Mouse (Mus musculus) bone marrow, adult 2 months (tissue): ENCODE measurements around the gene Tpr.

Experiments used
- CTCF ChIP-seq: fragments of 200-500 bp; IDR thresholded peaks from 2 replicates; pipeline ENCODE4 v1.5.1; 2011; ENCODE audit warnings: low read length, control low read depth; ENCODE audit not compliant: control insufficient read depth, insufficient read depth
- POLR2A ChIP-seq: fragments of 200-500 bp; IDR thresholded peaks from 2 replicates; pipeline ENCODE4 v1.6.1; 2011; ENCODE audit warnings: low read depth, mild to moderate bottlenecking, control low read depth, low read length, borderline replicate concordance; ENCODE audit not compliant: control insufficient read depth

- TF ChIP-seq CTCF (no peak), POLR2A (no peak)
Observed at GRCm38 (mm10) chr1:150426216-150426615, 33.6 kb downstream of the Tpr start.
